Mouse (Mus musculus) heart, adult 11 months (tissue): ENCODE data around the gene Cfap58.

Experiments used
- DNase-seq: peaks from one replicate; pipeline ENCODE4 v3.0.0; 2022

Cfap58 gene

GRCm38 (mm10) chr19:47980241-47980640, 42.8 kb downstream of the Cfap58 start:
- DNase-seq, result peak; percentile 33

- DNase-seq, result peak; percentile 77
Observed at GRCm38 (mm10) chr19:47985606-47986213, 48.2 kb downstream of the Cfap58 start.

- peak; percentile 76 for DNase-seq
Observed at GRCm38 (mm10) chr19:47987986-47988385, 50.5 kb downstream of the Cfap58 start.

- peak; percentile 72 for DNase-seq
Observed at GRCm38 (mm10) chr19:47988456-47988855, 51.0 kb downstream of the Cfap58 start.

GRCm38 (mm10) chr19:47988880-47989574, 51.6 kb downstream of the Cfap58 start:
- peak; percentile 46 for DNase-seq

GRCm38 (mm10) chr19:47989575-47989891, 52.1 kb downstream of the Cfap58 start:
- peak; percentile 61 for DNase-seq

- peak; percentile 61 for DNase-seq
Observed at GRCm38 (mm10) chr19:48001240-48001639, 63.8 kb downstream of the Cfap58 start.

- peak; percentile 7 for DNase-seq
Observed at GRCm38 (mm10) chr19:48001774-48002173, 64.3 kb downstream of the Cfap58 start.

- peak; percentile 70 for DNase-seq
Observed at GRCm38 (mm10) chr19:48008771-48009413, 71.4 kb downstream of the Cfap58 start.

GRCm38 (mm10) chr19:48009586-48010331, 72.3 kb downstream of the Cfap58 start:
- DNase-seq, result peak; percentile 66

GRCm38 (mm10) chr19:48020103-48020502, 82.6 kb downstream of the Cfap58 start:
- peak; percentile 21 for DNase-seq

- DNase-seq, result peak; percentile 66
Observed at GRCm38 (mm10) chr19:48021435-48021834, 84.0 kb downstream of the Cfap58 start.

- DNase-seq, result no peak
Observed at GRCm38 (mm10) chr19:48022763-48023162, 85.3 kb downstream of the Cfap58 start.

- DNase-seq, result peak; percentile 66
Observed at GRCm38 (mm10) chr19:48023726-48024125, 86.3 kb downstream of the Cfap58 start.

- DNase-seq, result peak; percentile 10
Observed at GRCm38 (mm10) chr19:48025366-48025765, 87.9 kb downstream of the Cfap58 start.

- no peak for DNase-seq
Observed at GRCm38 (mm10) chr19:48026882-48027281, 89.4 kb downstream of the Cfap58 start.

- DNase-seq, result no peak
Observed at GRCm38 (mm10) chr19:48039554-48039953, 102.1 kb downstream of the Cfap58 start.

- peak; percentile 42 for DNase-seq
Observed at GRCm38 (mm10) chr19:48047315-48047714, 109.8 kb downstream of the Cfap58 start.

GRCm38 (mm10) chr19:48049361-48049760, 111.9 kb downstream of the Cfap58 start:
- DNase-seq, result peak; percentile 94

- DNase-seq, result peak; percentile 91
Observed at GRCm38 (mm10) chr19:48063289-48063688, 125.8 kb downstream of the Cfap58 start.

GRCm38 (mm10) chr19:48079718-48080117, 142.2 kb downstream of the Cfap58 start:
- DNase-seq, result no peak

- no peak for DNase-seq
Observed at GRCm38 (mm10) chr19:48081456-48081855, 144.0 kb downstream of the Cfap58 start.
